Mouse (Mus musculus): ENCODE data around the gene Mark2.
A peak's percentile ranks its signal among the peaks of the same experiment; 100 is the strongest.

Mark2 gene

GRCm38 (mm10) chr19:7295071-7295658 lies 46.5 kb downstream of the Mark2 start:
- DNase-seq (ENCODE audit: low spot score in 2 of 2): peak; percentile 75 to 77

GRCm38 (mm10) chr19:7294098-7294876 lies 47.4 kb downstream of the Mark2 start:
- peak; percentile 13 to 35 for DNase-seq (ENCODE audit: low spot score in 2 of 2)

- no peak for DNase-seq (ENCODE audit: low spot score in 2 of 2)
Observed at GRCm38 (mm10) chr19:7291958-7292709, 49.5 kb downstream of the Mark2 start.

GRCm38 (mm10) chr19:7289767-7290166 lies 51.9 kb downstream of the Mark2 start:
- no peak for DNase-seq (ENCODE audit: low spot score in 2 of 2)

GRCm38 (mm10) chr19:7288288-7288687 lies 53.4 kb downstream of the Mark2 start:
- DNase-seq (ENCODE audit: low spot score in 2 of 2): no peak

GRCm38 (mm10) chr19:7286563-7287315 lies 54.9 kb downstream of the Mark2 start:
- no peak for DNase-seq (ENCODE audit: low spot score in 2 of 2)

- no peak for DNase-seq (ENCODE audit: low spot score in 2 of 2)
Observed at GRCm38 (mm10) chr19:7280557-7281330, 60.9 kb downstream of the Mark2 start.

- peak in 1 of 2 experiments; percentile 52 for DNase-seq (ENCODE audit: low spot score in 2 of 2)
Observed at GRCm38 (mm10) chr19:7279114-7279513, 62.5 kb downstream of the Mark2 start.

- no peak for DNase-seq (ENCODE audit: low spot score in 2 of 2)
Observed at GRCm38 (mm10) chr19:7278200-7278906, 63.3 kb downstream of the Mark2 start.

- DNase-seq (ENCODE audit: low spot score in 2 of 2): no peak
Observed at GRCm38 (mm10) chr19:7276796-7277195, 64.9 kb downstream of the Mark2 start.

- no peak for DNase-seq (ENCODE audit: low spot score in 2 of 2)
Observed at GRCm38 (mm10) chr19:7276053-7276659, 65.5 kb downstream of the Mark2 start.

GRCm38 (mm10) chr19:7275131-7275789 lies 66.4 kb downstream of the Mark2 start:
- no peak for DNase-seq (ENCODE audit: low spot score in 2 of 2)

- no peak for DNase-seq (ENCODE audit: low spot score in 2 of 2)
Observed at GRCm38 (mm10) chr19:7274326-7274990, 67.2 kb downstream of the Mark2 start.

- no peak for DNase-seq (ENCODE audit: low spot score in 2 of 2)
Observed at GRCm38 (mm10) chr19:7273486-7273885, 68.2 kb downstream of the Mark2 start.

- no peak for DNase-seq (ENCODE audit: low spot score in 2 of 2)
Observed at GRCm38 (mm10) chr19:7269290-7270044, 72.2 kb downstream of the Mark2 start.

GRCm38 (mm10) chr19:7268722-7269090 lies 73.0 kb downstream of the Mark2 start:
- peak; percentile 51 to 76 for DNase-seq (ENCODE audit: low spot score in 2 of 2)

- DNase-seq (ENCODE audit: low spot score in 2 of 2): peak; percentile 33 to 71
Observed at GRCm38 (mm10) chr19:7267781-7268721, 73.6 kb downstream of the Mark2 start.

All from natural killer cell, adult 2 months (primary cell).